In genomic region chr13:8622263-8622662, GRCm38 (mm10) we compare ENCODE assay signal across 29 mouse cellular contexts.
DNase-seq lines count a peak whose midpoint lies in the region; ATAC-seq and TF ChIP-seq lines count a peak whose summit lies in the region.
"Had no signal": no experiment of that assay in that cellular context is flagged by ENCODE, and none has a peak within 500 bp of the region (broad histone marks: within the 10 kb centered on the region; RNA-seq: fewer than 3 reads in every experiment).

No protein-coding gene starts in this region.

- H3K4me2 ChIP-seq in midbrain, postnatal 0 days (ENCODE audit: low read depth, low read length, poor library complexity, severe bottlenecking) = no peak overlapping the region
- H3K4me2 ChIP-seq in midbrain, embryonic 15.5 days = no peak overlapping the region
- no peak overlapping the region for H3K4me2 ChIP-seq in stomach, postnatal 0 days (replicated peaks; ENCODE audit: low read depth)
- H3K4me2 ChIP-seq: embryonic facial prominence, embryonic 12.5 days; heart, embryonic 13.5 days; limb, embryonic 15.5 days; liver, embryonic 13.5 days; midbrain, embryonic 12.5 days; neural tube, embryonic 15.5 days had no signal

- peak; percentile 63 for TF ChIP-seq CTCF in layer of hippocampus, adult 2 months (conservative IDR thresholded peaks at IDR 0.05)
- peak; percentile 70 for TF ChIP-seq CTCF in midbrain, postnatal 0 days (IDR thresholded peaks at IDR 0.05)
- TF ChIP-seq CTCF in stomach, postnatal 0 days (IDR thresholded peaks at IDR 0.05; ENCODE audit: low read depth) = peak; percentile 36

- TF ChIP-seq EP300 in stomach, postnatal 0 days (optimal IDR thresholded peaks at IDR 0.05) = no peak

- no peak overlapping the region for H3K9ac ChIP-seq in midbrain, postnatal 0 days (replicated peaks; ENCODE audit: low read length, poor library complexity, severe bottlenecking)
- H3K9ac ChIP-seq in midbrain, embryonic 15.5 days = no peak overlapping the region
- H3K9ac ChIP-seq in stomach, postnatal 0 days (ENCODE audit: low read length) = no peak overlapping the region
- H3K9ac ChIP-seq: embryonic facial prominence, embryonic 12.5 days; heart, embryonic 13.5 days; limb, embryonic 15.5 days; liver, embryonic 13.5 days; midbrain, embryonic 12.5 days; neural tube, embryonic 15.5 days had no signal

- intact Hi-C loops in heart, postnatal 14 days (cut with DNase I) = no loop called here
- intact Hi-C loops in gastrocnemius, postnatal 36 days (cut with DNase I) = no loop called here

- no peak overlapping the region for H3K4me3 ChIP-seq in layer of hippocampus, adult 2 months
- H3K4me3 ChIP-seq in midbrain, postnatal 0 days (ENCODE audit: low read depth, low read length) = no peak overlapping the region
- no peak overlapping the region for H3K4me3 ChIP-seq in midbrain, embryonic 15.5 days
- H3K4me3 ChIP-seq in stomach, postnatal 0 days (ENCODE audit: low read depth, low read length) = no peak overlapping the region
- H3K4me3 ChIP-seq: embryonic facial prominence, embryonic 12.5 days; heart, embryonic 13.5 days; limb, embryonic 10.5 days; limb, embryonic 15.5 days; liver, embryonic 13.5 days; midbrain, embryonic 12.5 days; neural tube, embryonic 15.5 days had no signal

- no peaks in the 10 kb centered on the region for H3K36me3 ChIP-seq in midbrain, postnatal 0 days (ENCODE audit: insufficient read depth, low read length)
- H3K36me3 ChIP-seq in midbrain, embryonic 15.5 days (replicated peaks) = no peaks in the 10 kb centered on the region
- H3K36me3 ChIP-seq in stomach, postnatal 0 days (ENCODE audit: control insufficient read depth, insufficient read depth, low read length) = no peaks in the 10 kb centered on the region
- H3K36me3 ChIP-seq: embryonic facial prominence, embryonic 12.5 days; heart, embryonic 13.5 days; limb, embryonic 10.5 days; limb, embryonic 15.5 days; liver, embryonic 13.5 days; midbrain, embryonic 12.5 days; neural tube, embryonic 15.5 days had no signal

- H3K27ac ChIP-seq in layer of hippocampus, adult 2 months = no peak overlapping the region
- no peak overlapping the region for H3K27ac ChIP-seq in midbrain, postnatal 0 days (ENCODE audit: low read depth, low read length)
- no peak overlapping the region for H3K27ac ChIP-seq in midbrain, embryonic 15.5 days
- H3K27ac ChIP-seq in stomach, postnatal 0 days (replicated peaks) = no peak overlapping the region
- H3K27ac ChIP-seq: embryonic facial prominence, embryonic 12.5 days; heart, embryonic 13.5 days; limb, embryonic 10.5 days; limb, embryonic 15.5 days; liver, embryonic 13.5 days; midbrain, embryonic 12.5 days; neural tube, embryonic 15.5 days had no signal

- peak; percentile 34 for DNase-seq in heart, adult 11 months
- DNase-seq in heart, postnatal 14 days = no peak
- no peak for DNase-seq in layer of hippocampus, adult 2 months (ENCODE audit: low spot score in 2 of 2)
- DNase-seq in layer of hippocampus, adult 9-10 months (ENCODE audit: low spot score) = no peak
- DNase-seq in midbrain, postnatal 0 days (ENCODE audit: low spot score) = peak; percentile 40
- no peak for DNase-seq in stomach, postnatal 0 days (ENCODE audit: low spot score)
- no peak for DNase-seq in gastrocnemius, postnatal 36 days
- DNase-seq: adrenal gland, adult 8-10 months; cerebellum, adult 11 months; cerebellum, adult 9-10 months; cerebellum, postnatal 36 days; embryo, embryonic 11 days; heart, postnatal 10 days; kidney, adult 2 months; kidney, postnatal 10 days; liver, embryonic 13.5 days; lung, adult 18-20 months; lung, postnatal 14 days; retina, postnatal 1 day; right cerebral cortex, postnatal 14 days had no signal

- no peaks in the 10 kb centered on the region for H3K4me1 ChIP-seq in midbrain, postnatal 0 days (ENCODE audit: insufficient read depth, low read length)
- no peaks in the 10 kb centered on the region for H3K4me1 ChIP-seq in midbrain, embryonic 15.5 days
- H3K4me1 ChIP-seq in stomach, postnatal 0 days (replicated peaks; ENCODE audit: control insufficient read depth, insufficient read depth) = no peaks in the 10 kb centered on the region
- H3K4me1 ChIP-seq: embryonic facial prominence, embryonic 12.5 days; heart, embryonic 13.5 days; limb, embryonic 10.5 days; limb, embryonic 15.5 days; liver, embryonic 13.5 days; midbrain, embryonic 12.5 days; neural tube, embryonic 15.5 days had no signal

- no peaks in the 10 kb centered on the region for H3K9me3 ChIP-seq in midbrain, postnatal 0 days (ENCODE audit: low read length)
- no peaks in the 10 kb centered on the region for H3K9me3 ChIP-seq in midbrain, embryonic 15.5 days
- no peaks in the 10 kb centered on the region for H3K9me3 ChIP-seq in stomach, postnatal 0 days (ENCODE audit: control insufficient read depth, low read length)
- H3K9me3 ChIP-seq: embryonic facial prominence, embryonic 12.5 days; heart, embryonic 13.5 days; limb, embryonic 10.5 days; limb, embryonic 15.5 days; liver, embryonic 13.5 days; midbrain, embryonic 12.5 days; neural tube, embryonic 15.5 days had no signal

- no peaks in the 10 kb centered on the region for H3K27me3 ChIP-seq in midbrain, postnatal 0 days (ENCODE audit: insufficient read depth, low read length)
- H3K27me3 ChIP-seq in midbrain, embryonic 15.5 days (replicated peaks) = no peaks in the 10 kb centered on the region
- H3K27me3 ChIP-seq in stomach, postnatal 0 days (ENCODE audit: control insufficient read depth, insufficient read depth, low read length) = no peaks in the 10 kb centered on the region
- H3K27me3 ChIP-seq: embryonic facial prominence, embryonic 12.5 days; heart, embryonic 13.5 days; limb, embryonic 15.5 days; liver, embryonic 13.5 days; midbrain, embryonic 12.5 days; neural tube, embryonic 15.5 days had no signal

- ATAC-seq in midbrain, postnatal 0 days (ENCODE audit: low FRiP score) = no peak
- ATAC-seq in midbrain, embryonic 15.5 days (replicated peaks) = no peak
- no peak for ATAC-seq in stomach, postnatal 0 days (ENCODE audit: low FRiP score, low TSS enrichment)
- ATAC-seq: CD4-positive, CD25-positive, alpha-beta regulatory T cell, adult 4 months; inflammation-experienced regulatory T-cells, adult 6 months had no signal

- 79% methylated on average over 2 of the region's 2 CpGs for WGBS in midbrain, postnatal 0 days
- 81% methylated on average over 2 of the region's 2 CpGs for WGBS in midbrain, embryonic 15.5 days
- WGBS in stomach, postnatal 0 days = 83% methylated on average over 2 of the region's 2 CpGs

Comparison
In these comparisons a context has a peak if more than half of its experiments do, and no peak if none do; other contexts are left out.
1. DNase-seq: peak in heart, adult 11 months (single experiment) and midbrain, postnatal 0 days (single experiment); none in heart, postnatal 14 days (0 of 2), layer of hippocampus, adult 2 months (0 of 2), layer of hippocampus, adult 9-10 months (single experiment), stomach, postnatal 0 days (single experiment) and gastrocnemius, postnatal 36 days (0 of 2).
2. Peak in every context shown above with its lines, with median percentiles within 50 percentile points of each other: CTCF ChIP-seq.